Mouse (Mus musculus) cortical plate, adult 2 months (tissue): Measurements from ENCODE around the gene Pafah1b1.

ENCODE experiments used
- CTCF ChIP-seq: fragments of 200-500 bp; IDR thresholded peaks from 2 replicates; pipeline ENCODE4 v1.5.1; 2011; ENCODE audit warnings: mild to moderate bottlenecking, control low read depth, low read length; ENCODE audit not compliant: insufficient read depth; ENCODE audit errors: extremely low read depth
- POLR2A ChIP-seq: fragments of 200-500 bp; IDR thresholded peaks from 2 replicates; pipeline ENCODE4 v1.6.1; 2011; ENCODE audit warnings: mild to moderate bottlenecking, low read length, control low read depth; ENCODE audit not compliant: insufficient read depth; ENCODE audit errors: extremely low read depth

DNA sequence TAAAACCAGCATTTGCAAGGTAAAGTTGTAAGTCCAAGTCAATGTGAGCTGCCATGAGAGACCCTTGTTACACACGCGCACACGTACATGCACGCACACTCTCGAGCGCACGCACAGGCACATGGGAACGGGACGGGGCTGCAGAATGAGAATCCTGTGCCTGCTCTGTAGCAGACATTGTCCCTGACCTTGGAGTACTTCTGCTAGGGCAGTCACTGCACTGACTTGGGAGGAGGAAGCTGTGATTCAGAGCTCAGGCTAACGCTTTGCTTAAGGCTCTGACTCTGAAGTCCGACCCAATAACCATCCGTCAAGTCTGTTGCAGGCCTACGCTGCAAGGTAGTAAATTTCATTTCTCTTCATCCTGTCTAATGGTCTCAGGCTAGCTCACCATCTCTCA lies 24.8 kb upstream of the Pafah1b1 start:
- TF ChIP-seq CTCF (no peak), POLR2A (no peak)
